Mouse (Mus musculus) megakaryocyte, embryonic 14.5 days (primary cell): ENCODE results near the gene A530064D06Rik. TPM values are rescaled to one million over a fixed set of nuclear protein-coding genes. Genes with fewer than 3 reads are reported as not detected.

Experiments used
- H3K27me3 ChIP-seq: replicated peaks from 2 replicates; pipeline ENCODE3; 2012; ENCODE audit warnings: inconsistent platforms
- H3K36me3 ChIP-seq: replicated peaks from 2 replicates; pipeline ENCODE3; 2012; ENCODE audit warnings: low read length, inconsistent platforms, mixed read lengths
- H3K4me1 ChIP-seq: 2 replicates; pipeline ENCODE4 v1.6.1; 2012; ENCODE audit warnings: inconsistent platforms
- H3K4me3 ChIP-seq: replicated peaks from 2 replicates; pipeline ENCODE3; 2012; ENCODE audit warnings: moderate library complexity, mild to moderate bottlenecking, inconsistent platforms
- H3K9me3 ChIP-seq: 2 replicates; pipeline ENCODE4 v1.6.1; 2012; ENCODE audit warnings: inconsistent platforms
- FLI1 ChIP-seq: IDR thresholded peaks from 2 replicates; pipeline ENCODE4 v1.6.1; 2012; ENCODE audit warnings: low read length, inconsistent platforms, mixed read lengths
- GATA1 ChIP-seq: IDR thresholded peaks from 3 replicates; pipeline ENCODE4 v1.6.1; 2012; ENCODE audit warnings: mixed read lengths, low read length, inconsistent platforms, borderline replicate concordance
- polyA plus RNA-seq: library from polyadenylated mRNA; stranded (reverse); fragments of >175 nt; gene quantifications from 2 replicates; pipeline ENCODE4 v1.2.3, GENCODE M21; 2012; ENCODE audit warnings: low replicate concordance; ENCODE audit not compliant: insufficient read depth

A530064D06Rik gene
- polyA plus RNA-seq, 1 experiment, result 0.28 TPM

- H3K4me1 ChIP-seq, result peaks cover 17% of the 10 kb centered on the region
- H3K9me3 ChIP-seq, result peaks cover 4% of the 10 kb centered on the region
- peaks cover 6% of the 10 kb centered on the region for H3K27me3 ChIP-seq
- H3K4me3 ChIP-seq, result no peak overlapping the region
- H3K36me3 ChIP-seq, result no peaks in the 10 kb centered on the region
- TF ChIP-seq FLI1 (no peak), GATA1 (no peak)
These were observed 46.6 kb downstream of the A530064D06Rik start for GRCm38 (mm10) chr17:48120456-48120855.

GRCm38 (mm10) chr17:48119656-48120055 is 47.4 kb downstream of the A530064D06Rik start:
- Histone ChIP-seq H3K4me1 (peaks cover 17% of the 10 kb centered on the region), H3K27me3 (peaks cover 4% of the 10 kb centered on the region), H3K9me3 (peaks cover 4% of the 10 kb centered on the region), H3K36me3 (no peaks in the 10 kb centered on the region), H3K4me3 (no peak overlapping the region)
- no peak for TF ChIP-seq FLI1
- no peak for TF ChIP-seq GATA1

- no peak overlapping the region for H3K4me3 ChIP-seq
- H3K36me3 ChIP-seq, result peaks cover 1% of the 10 kb centered on the region
- H3K27me3 ChIP-seq, result no peaks in the 10 kb centered on the region
- H3K4me1 ChIP-seq, result peaks cover 17% of the 10 kb centered on the region
- H3K9me3 ChIP-seq, result peaks cover 10% of the 10 kb centered on the region
- TF ChIP-seq GATA1 (no peak), FLI1 (no peak)
These were observed 48.5 kb downstream of the A530064D06Rik start for GRCm38 (mm10) chr17:48118570-48118969.

GRCm38 (mm10) chr17:48110547-48111287 is 56.4 kb downstream of the A530064D06Rik start:
- H3K9me3 ChIP-seq, result peaks cover 18% of the 10 kb centered on the region
- H3K4me1 ChIP-seq, result peaks cover 4% of the 10 kb centered on the region; the same call in 1 of the 2 replicates
- H3K4me3 ChIP-seq, result no peak overlapping the region
- no peak for TF ChIP-seq GATA1
- no peak for TF ChIP-seq FLI1
- peaks cover 2% of the 10 kb centered on the region for H3K36me3 ChIP-seq
- peaks cover 31% of the 10 kb centered on the region for H3K27me3 ChIP-seq

GRCm38 (mm10) chr17:48108520-48108919 is 58.6 kb downstream of the A530064D06Rik start:
- Histone ChIP-seq H3K27me3 (peaks cover 41% of the 10 kb centered on the region), H3K9me3 (peaks cover 11% of the 10 kb centered on the region), H3K36me3 (no peaks in the 10 kb centered on the region), H3K4me3 (no peak overlapping the region), H3K4me1 (peaks cover 4% of the 10 kb centered on the region; the same call in 1 of the 2 replicates)
- TF ChIP-seq GATA1 (no peak), FLI1 (no peak)

GRCm38 (mm10) chr17:48107862-48108261 is 59.2 kb downstream of the A530064D06Rik start:
- TF ChIP-seq GATA1 (no peak), FLI1 (no peak)
- Histone ChIP-seq H3K9me3 (peaks cover 4% of the 10 kb centered on the region), H3K4me1 (peaks cover 4% of the 10 kb centered on the region; the same call in 1 of the 2 replicates), H3K36me3 (no peaks in the 10 kb centered on the region), H3K4me3 (no peak overlapping the region), H3K27me3 (peaks cover 42% of the 10 kb centered on the region)

GRCm38 (mm10) chr17:48107333-48107732 is 59.7 kb downstream of the A530064D06Rik start:
- H3K9me3 ChIP-seq, result no peaks in the 10 kb centered on the region
- peaks cover 4% of the 10 kb centered on the region; the same call in 1 of the 2 replicates for H3K4me1 ChIP-seq
- no peak overlapping the region for H3K4me3 ChIP-seq
- TF ChIP-seq GATA1 (no peak), FLI1 (no peak)
- no peaks in the 10 kb centered on the region for H3K36me3 ChIP-seq
- peaks cover 44% of the 10 kb centered on the region for H3K27me3 ChIP-seq

GRCm38 (mm10) chr17:48100441-48101417 is 66.3 kb downstream of the A530064D06Rik start:
- Histone ChIP-seq H3K4me3 (peak overlapping the region; percentile 33), H3K4me1 (peaks cover 42% of the 10 kb centered on the region), H3K36me3 (no peaks in the 10 kb centered on the region), H3K9me3 (no peaks in the 10 kb centered on the region), H3K27me3 (peaks cover 69% of the 10 kb centered on the region)
- TF ChIP-seq GATA1, result no peak
- TF ChIP-seq FLI1, result no peak

GRCm38 (mm10) chr17:48099312-48099711 is 67.8 kb downstream of the A530064D06Rik start:
- H3K9me3 ChIP-seq, result peaks cover 9% of the 10 kb centered on the region; the same call in 1 of the 2 replicates
- no peak for TF ChIP-seq GATA1
- TF ChIP-seq FLI1, result no peak
- no peaks in the 10 kb centered on the region for H3K36me3 ChIP-seq
- H3K4me1 ChIP-seq, result peaks cover 42% of the 10 kb centered on the region
- H3K27me3 ChIP-seq, result peaks cover 75% of the 10 kb centered on the region
- H3K4me3 ChIP-seq, result no peak overlapping the region

Other genes with a start within 250 kb of the A530064D06Rik start
- gene Foxp4, start 242.6 kb downstream of the A530064D06Rik start, polyA plus RNA-seq, result 47.0 and 97.4 TPM in 2 replicates
- not detected in 2 replicates for gene 1700122O11Rik, start 129.0 kb downstream of the A530064D06Rik start, polyA plus RNA-seq
- not detected in 2 replicates for gene 1700067P10Rik, start 78.0 kb downstream of the A530064D06Rik start, polyA plus RNA-seq
- not detected in 2 replicates for gene 9830107B12Rik, start 21.0 kb downstream of the A530064D06Rik start, polyA plus RNA-seq
- 0.07 TPM in 1 of 2 replicates, not detected in the other for gene Trem1, start 65.5 kb upstream of the A530064D06Rik start, polyA plus RNA-seq
- gene Trem3, start 80.5 kb upstream of the A530064D06Rik start, polyA plus RNA-seq, result 0.12 TPM in 1 of 2 replicates, not detected in the other
- 3.6 TPM in 1 of 2 replicates, not detected in the other for gene Treml4, start 97.0 kb upstream of the A530064D06Rik start, polyA plus RNA-seq
- gene Treml2, start 132.2 kb upstream of the A530064D06Rik start, polyA plus RNA-seq, result 38.9 and 51.5 TPM in 2 replicates
- gene B430306N03Rik, start 148.9 kb upstream of the A530064D06Rik start, polyA plus RNA-seq, result 0.94 TPM in 1 of 2 replicates, not detected in the other
- 45.6 and 176 TPM in 2 replicates for gene Trem2, start 179.1 kb upstream of the A530064D06Rik start, polyA plus RNA-seq
- 538 and 669 TPM in 2 replicates for gene Treml1, start 192.6 kb upstream of the A530064D06Rik start, polyA plus RNA-seq
- 12.7 and 14.4 TPM in 2 replicates for gene Nfya, start 242.6 kb upstream of the A530064D06Rik start, polyA plus RNA-seq
- 4.4 and 14.6 TPM in 2 replicates for gene Oard1, start 242.7 kb upstream of the A530064D06Rik start, polyA plus RNA-seq